Mouse (Mus musculus) kidney, adult 8-10 months (tissue): ENCODE data around the gene Chid1.

Experiments
- DNase-seq, 2 experiments: peaks; one replicate each; pipeline ENCODE4 v3.0.0; 2022

The Chid1 gene

GRCm38 (mm10) chr7:141501820-141502555, 37.7 kb downstream of the Chid1 start:
- DNase-seq = no peak

GRCm38 (mm10) chr7:141497600-141497999, 42.1 kb downstream of the Chid1 start:
- no peak for DNase-seq

GRCm38 (mm10) chr7:141495940-141496339, 43.7 kb downstream of the Chid1 start:
- DNase-seq = no peak

DNA sequence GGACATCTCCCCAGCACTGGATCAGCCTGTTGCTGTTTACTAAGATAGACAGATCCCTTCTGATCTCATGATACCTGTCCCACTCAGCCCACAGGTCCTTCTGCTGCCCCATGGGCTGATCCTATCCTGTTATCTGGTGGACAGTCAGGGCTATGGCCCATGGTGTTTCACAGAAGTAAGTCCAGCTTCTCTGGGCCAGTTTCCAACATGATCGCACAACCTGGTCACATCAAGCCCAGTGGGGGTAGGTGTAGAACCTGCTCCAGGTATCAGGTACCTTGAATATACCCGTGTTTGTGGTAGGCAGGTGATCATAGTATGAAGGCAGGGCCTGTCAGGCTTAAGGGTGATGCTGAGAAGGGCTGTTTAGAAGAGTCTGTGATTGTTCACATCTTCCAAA, 44.3 kb downstream of the Chid1 start:
- DNase-seq = no peak

DNA sequence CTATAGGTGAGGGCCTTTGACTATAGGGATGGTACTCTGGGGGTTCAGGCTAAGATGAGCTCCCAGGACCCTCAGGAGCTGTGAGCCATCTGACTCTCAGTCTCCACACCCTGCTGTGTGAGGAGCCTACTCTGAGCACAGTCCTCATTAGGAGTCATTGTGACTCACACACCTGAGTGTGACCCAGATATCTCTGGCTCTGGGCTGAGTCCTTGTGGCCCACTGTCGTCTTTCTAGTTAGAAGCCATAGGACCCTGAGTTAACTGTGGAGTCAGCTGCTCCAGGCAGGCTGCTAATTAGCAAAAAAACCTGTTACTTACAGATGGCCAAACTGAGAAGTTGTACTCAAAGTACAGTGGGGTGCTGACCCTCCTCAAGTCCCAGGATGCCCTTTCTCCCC, 45.9 kb downstream of the Chid1 start:
- DNase-seq = no peak

GRCm38 (mm10) chr7:141492738-141493137, 46.9 kb downstream of the Chid1 start:
- no peak for DNase-seq

DNA sequence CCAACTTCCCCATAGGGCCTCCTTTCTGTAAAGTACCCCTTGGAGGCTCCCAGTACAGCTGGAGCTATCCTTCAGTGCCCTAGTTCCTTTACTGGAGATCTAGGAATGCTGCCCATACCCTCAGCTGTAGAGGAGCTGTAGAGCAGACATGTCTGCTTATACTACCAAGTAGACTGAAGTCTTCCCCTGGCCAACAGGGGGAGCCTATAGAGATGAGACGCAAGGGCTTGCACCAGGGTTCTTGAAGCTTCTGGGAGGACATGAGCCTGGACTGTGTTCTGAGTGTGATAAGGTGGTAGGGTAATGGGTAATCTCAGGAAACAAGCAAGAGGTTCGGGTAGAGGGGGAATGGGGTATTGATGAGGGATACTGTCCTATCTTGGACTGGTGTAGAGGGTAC, 48.5 kb downstream of the Chid1 start:
- DNase-seq = no peak

- DNase-seq = no peak
These were observed 52.5 kb downstream of the Chid1 start for GRCm38 (mm10) chr7:141487141-141487540.

DNA sequence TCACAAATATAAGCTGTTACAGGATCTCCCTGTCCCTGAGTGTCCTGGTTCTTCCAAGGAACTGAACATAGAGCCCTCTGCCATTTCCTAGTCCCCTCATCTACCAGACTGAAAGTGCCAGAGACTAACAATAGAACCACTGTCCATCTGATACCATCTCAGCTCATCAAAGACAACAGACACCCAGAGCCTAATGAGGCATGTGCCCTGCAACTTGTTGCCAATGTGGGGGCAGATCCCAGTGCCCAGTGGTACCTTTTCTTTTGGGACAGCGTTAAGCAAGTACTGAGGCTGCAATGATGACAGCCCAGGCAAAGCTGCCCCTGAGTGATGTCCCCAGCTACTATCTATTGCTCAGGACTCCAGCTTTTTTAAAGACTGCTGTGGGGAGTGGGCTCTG, 53.4 kb downstream of the Chid1 start:
- DNase-seq = no peak

DNA sequence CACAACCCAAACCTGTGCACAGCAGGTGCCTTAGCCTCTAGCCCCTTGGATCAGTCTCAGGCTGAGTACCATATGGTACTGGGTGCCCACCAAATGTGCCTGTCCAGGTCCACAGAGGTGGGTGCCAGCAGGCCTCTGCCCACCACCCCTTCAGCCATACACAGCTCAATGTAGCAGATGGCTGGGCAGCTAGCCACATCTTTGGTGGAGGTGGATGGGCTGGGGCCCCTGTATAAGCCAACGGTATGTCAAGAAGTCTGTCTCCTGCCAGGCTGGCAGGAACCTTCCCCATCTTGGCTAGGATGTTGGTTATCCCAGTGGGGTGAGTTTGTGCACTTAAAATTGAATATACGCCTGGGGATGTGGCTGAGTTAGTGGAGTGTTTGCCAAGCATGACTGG, 54.1 kb downstream of the Chid1 start:
- DNase-seq = no peak

DNA sequence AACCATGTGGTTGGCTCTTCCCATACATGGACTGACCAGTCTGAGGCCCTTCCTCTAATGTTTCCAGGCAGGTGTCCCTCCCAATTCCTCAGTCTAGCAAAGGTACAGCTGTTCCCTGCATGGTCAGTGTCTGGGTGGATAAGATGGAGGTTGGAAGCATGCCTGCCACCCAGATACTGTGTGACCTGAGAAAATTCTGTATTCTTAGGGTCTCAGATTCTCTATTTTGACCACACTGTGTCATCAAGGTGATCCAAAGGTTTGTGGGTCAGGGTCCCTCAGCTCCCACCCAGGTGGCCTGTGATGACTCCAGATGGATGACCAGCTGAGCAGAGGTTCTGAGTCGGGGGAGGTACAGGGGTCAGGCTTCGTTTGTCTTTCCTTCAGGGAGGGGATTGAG, 54.5 kb downstream of the Chid1 start:
- no peak for DNase-seq

DNA sequence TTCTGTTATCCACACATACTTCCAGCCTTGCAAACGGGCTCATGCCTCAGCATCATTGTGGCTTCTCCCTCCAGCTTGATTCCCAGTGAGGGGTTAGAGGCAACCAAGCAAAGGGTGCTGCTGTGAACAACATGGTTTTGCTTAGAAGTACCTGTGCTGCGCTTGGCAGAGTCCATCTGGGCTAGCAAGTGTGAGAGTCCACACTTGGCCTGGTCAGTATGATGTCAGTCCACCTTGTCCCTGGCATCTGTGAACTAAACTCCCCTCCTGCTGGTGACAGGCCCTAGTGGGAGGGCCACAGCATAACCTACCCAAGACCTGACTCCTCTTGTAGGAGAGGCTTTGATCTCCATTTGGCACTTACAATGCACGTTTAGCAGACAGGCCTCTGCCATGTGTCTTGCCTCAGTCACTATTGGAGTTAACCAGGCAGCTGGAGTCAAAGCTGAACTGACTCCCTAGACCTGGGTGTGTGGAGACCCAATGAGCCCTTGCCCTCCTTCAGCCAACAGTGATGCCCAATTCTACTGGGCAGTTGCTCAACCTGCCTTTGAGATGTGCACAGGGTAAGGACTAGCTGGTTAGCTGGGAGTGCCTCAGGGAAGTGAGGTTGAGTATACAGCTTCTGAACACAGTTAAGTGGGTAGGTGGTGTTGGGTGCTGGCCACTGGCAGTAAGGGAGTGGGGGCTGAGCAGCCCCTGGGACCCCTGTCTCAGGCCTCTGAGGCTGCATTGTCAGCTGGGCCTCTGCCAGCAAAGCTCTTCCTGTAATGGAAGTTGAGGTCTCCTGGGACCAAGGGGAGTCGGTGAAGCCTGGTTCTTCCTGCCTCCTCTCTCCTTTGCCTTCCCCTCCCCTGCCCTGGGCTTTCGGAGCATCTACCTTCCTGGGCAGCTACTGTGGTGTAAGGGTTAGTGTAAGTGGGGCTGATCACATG, 55.2 kb downstream of the Chid1 start:
- DNase-seq = no peak

- no peak for DNase-seq
These were observed 56.5 kb downstream of the Chid1 start for GRCm38 (mm10) chr7:141483114-141483653.

GRCm38 (mm10) chr7:141482531-141483024, 57.1 kb downstream of the Chid1 start:
- DNase-seq = no peak

DNA sequence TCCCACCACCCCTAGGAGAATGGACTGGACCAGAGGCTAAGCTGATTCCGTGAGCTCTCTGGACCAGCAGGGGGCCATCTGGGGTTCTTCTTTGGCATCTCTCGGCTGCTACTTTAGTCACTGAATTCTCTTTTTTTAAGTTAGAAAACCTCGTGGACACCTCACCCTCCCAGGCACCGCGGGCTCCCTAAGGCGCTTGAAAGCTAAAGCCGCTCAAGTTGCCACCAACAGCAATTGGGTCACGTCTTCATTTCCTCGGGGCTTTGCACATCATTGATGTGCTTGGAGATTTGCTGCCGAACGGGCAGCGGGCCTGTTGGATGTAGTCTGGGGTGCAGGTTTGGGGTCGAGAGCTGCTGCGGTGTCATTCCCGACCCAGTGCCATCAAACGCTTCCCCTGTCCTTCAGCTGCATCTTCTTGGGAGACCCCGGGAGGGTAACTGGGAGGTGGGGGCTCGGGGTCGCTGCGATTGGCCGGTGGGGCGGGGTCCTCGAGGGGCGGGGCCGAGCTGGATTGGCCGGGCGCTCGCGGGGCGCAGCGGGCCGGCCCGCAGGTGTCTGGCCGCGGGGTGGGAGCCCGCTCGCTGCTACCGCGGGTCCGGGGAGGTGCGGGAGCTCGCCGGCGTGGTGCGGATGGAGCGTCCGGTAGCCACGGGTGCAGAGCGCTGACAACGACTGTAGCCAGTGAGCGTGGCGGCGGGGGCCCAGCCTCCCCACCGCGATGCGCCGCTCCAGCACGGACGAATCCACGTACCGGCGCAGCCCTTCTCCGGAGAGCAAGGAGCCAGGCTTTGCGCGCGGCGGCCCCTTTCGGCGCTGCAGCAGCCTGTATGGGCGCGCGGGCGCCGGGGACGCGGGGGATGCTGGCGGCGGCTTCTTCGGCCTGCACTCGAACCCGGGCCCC, 57.9 kb downstream of the Chid1 start:
- peak in 1 of 2 experiments; percentile 52 for DNase-seq

DNA sequence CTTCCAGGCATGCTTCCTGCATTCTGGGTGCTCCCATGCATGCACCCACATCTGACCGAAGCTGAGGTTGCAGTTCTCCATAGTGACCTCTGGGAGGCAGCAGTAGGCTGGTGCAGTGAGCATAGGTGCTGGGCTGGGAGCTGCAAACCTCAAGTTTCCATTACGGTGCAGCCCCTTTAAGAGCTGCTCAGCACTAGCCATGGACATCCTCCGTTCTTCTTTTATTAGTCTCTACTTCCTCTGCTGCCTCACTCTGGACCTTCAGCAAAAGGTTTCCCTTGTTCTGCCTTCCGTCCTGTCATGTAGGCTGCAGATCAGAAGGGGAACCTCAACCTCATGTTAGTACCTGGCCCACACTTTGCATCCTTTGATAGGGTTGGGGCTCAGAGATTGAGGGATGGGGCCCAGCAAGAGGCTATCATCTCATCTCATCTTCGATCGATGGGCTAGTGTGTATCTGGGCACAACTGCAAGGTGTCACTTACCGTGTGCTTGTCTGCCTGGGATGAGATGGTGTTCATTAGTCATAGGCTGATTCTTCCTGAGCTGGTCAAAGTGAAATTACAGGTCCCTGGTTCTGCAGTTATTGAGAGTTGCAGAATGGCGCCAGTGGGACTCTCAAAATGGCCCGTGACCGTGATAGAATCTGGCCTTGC, 58.7 kb downstream of the Chid1 start:
- DNase-seq = peak; percentile 71 to 75

DNA sequence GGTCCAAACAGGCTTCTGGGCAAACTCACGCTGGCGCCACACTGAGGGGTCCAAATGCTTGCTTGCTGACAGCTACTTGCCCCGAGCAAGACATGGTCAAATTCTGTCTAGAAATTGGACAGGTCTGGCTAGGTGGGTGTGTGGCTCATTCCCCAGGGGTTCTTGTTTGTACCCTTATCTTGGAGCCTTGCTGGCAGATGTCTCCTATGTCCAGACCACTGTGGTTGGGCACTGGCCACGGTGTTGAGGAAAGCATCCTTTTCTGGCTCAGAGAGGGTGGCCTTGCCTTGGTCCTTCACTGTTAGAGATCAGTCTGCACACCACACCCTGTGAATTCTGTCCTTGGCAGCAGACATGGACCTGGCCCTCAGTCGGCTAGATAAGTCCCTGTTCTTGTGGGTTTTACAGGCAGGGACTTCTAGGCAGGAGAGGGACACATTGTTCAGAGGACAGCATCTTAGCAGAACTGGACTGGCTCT, 61.3 kb downstream of the Chid1 start:
- DNase-seq = no peak

DNA sequence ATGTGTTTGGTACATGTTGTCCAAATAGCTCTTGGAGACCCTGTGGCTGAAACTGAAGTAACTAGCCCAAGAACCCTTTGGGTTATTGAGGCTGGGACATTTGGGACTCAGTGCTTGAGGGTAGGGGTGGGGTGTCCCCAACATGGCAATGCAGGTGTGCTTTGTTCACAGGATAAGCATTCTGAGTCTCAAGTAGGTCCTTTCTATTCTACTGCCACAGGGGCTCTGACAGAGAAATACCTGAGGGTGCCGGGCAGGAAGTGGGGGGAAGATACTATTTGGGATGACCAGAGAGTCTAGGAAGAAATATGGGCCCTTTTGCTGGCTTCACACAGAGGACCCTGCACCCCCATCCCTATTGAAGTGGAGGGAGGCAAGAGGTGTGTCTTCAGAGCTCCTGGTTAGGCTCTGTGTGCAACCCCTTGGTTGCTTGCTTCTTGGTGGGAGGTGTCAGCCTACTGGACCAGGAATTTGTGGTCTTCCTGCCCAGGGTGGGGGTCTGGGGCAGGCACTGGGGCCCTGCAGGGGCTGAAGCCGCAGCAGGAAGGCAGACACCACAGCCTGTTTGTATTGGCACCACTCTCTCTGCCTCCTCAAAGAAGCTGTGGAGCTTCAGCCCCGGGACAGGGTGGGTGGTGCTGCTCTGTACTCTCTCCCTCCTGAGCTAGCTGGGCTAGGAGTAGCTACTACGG, 61.9 kb downstream of the Chid1 start:
- DNase-seq = peak in 1 of 2 experiments; percentile 35

GRCm38 (mm10) chr7:141476981-141477370, 62.7 kb downstream of the Chid1 start:
- no peak for DNase-seq

- peak; percentile 93 to 94 for DNase-seq
These were observed 63.3 kb downstream of the Chid1 start for GRCm38 (mm10) chr7:141476226-141476980.
